In genomic region chrX:49073563-49073962, GRCm38 (mm10) we compare ENCODE assay signal across 21 mouse cellular contexts.
DNase-seq lines count a peak whose midpoint lies in the region; ATAC-seq and TF ChIP-seq lines count a peak whose summit lies in the region.
"Had no signal": no experiment of that assay in that cellular context is flagged by ENCODE, and none has a peak within 500 bp of the region (broad histone marks: within the 10 kb centered on the region; RNA-seq: fewer than 3 reads in every experiment).

No protein-coding gene starts in this region.

- no peak overlapping the region for H3K9ac ChIP-seq in embryonic facial prominence, embryonic 14.5 days (ENCODE audit: low read depth, low read length)
- no peak overlapping the region for H3K9ac ChIP-seq in liver, adult 2 months (ENCODE audit: low read depth, low read length)
- no peak overlapping the region for H3K9ac ChIP-seq in liver, embryonic 11.5 days (ENCODE audit: low read depth, low read length)
- no peak overlapping the region for H3K9ac ChIP-seq in MEL (ENCODE audit: control insufficient read depth, low read depth, low read length, poor library complexity, severe bottlenecking)
- no peak overlapping the region for H3K9ac ChIP-seq in stomach, postnatal 0 days (ENCODE audit: low read length)
- H3K9ac ChIP-seq: hindbrain, embryonic 14.5 days; limb, embryonic 13.5 days; liver, postnatal 0 days; neural tube, embryonic 12.5 days had no signal

- TF ChIP-seq POLR2A in liver, adult 2 months (IDR thresholded peaks at IDR 0.05; ENCODE audit: extremely low read depth, insufficient read depth, low read length), result no peak
- no peak for TF ChIP-seq POLR2A in MEL (IDR thresholded peaks at IDR 0.05; ENCODE audit: control insufficient read depth in 1 of 2, insufficient read depth in 1 of 2, low read depth in 1 of 2, low read length in 2 of 2, poor library complexity in 1 of 2)
- TF ChIP-seq POLR2A in embryonic fibroblast, embryonic 13.5 days (IDR thresholded peaks at IDR 0.05; ENCODE audit: low read depth, low read length), result no peak

- H3K27ac ChIP-seq in embryonic facial prominence, embryonic 14.5 days (replicated peaks; ENCODE audit: low read depth, low read length), result no peak overlapping the region
- H3K27ac ChIP-seq in embryonic facial prominence, embryonic 10.5 days (replicated peaks), result no peak overlapping the region
- no peak overlapping the region for H3K27ac ChIP-seq in liver, adult 2 months (replicated peaks; ENCODE audit: insufficient read depth, low read depth, low read length)
- no peak overlapping the region for H3K27ac ChIP-seq in liver, embryonic 11.5 days (ENCODE audit: low read depth, low read length)
- H3K27ac ChIP-seq in MEL (ENCODE audit: control insufficient read depth, low read depth, low read length), result no peak overlapping the region
- H3K27ac ChIP-seq in embryonic fibroblast, embryonic 13.5 days (ENCODE audit: insufficient read depth, low read length), result peak overlapping the region; percentile 11; the same call in 1 of the 2 replicates
- no peak overlapping the region for H3K27ac ChIP-seq in stomach, postnatal 0 days (replicated peaks)
- H3K27ac ChIP-seq: hindbrain, embryonic 14.5 days; kidney, postnatal 0 days; limb, embryonic 13.5 days; neural tube, embryonic 12.5 days had no signal

- no peak for TF ChIP-seq RAD21 in MEL (IDR thresholded peaks at IDR 0.05; ENCODE audit: low read depth, low read length)

- no peak overlapping the region for H3K4me2 ChIP-seq in embryonic facial prominence, embryonic 14.5 days (ENCODE audit: low read depth, low read length)
- no peak overlapping the region for H3K4me2 ChIP-seq in liver, embryonic 11.5 days
- H3K4me2 ChIP-seq in stomach, postnatal 0 days (replicated peaks; ENCODE audit: low read depth), result no peak overlapping the region
- H3K4me2 ChIP-seq: heart, embryonic 11.5 days; hindbrain, embryonic 14.5 days; limb, embryonic 13.5 days; neural tube, embryonic 12.5 days had no signal

- TF ChIP-seq EP300 in MEL (IDR thresholded peaks at IDR 0.05; ENCODE audit: low read depth in 1 of 2, low read length in 2 of 2), result no peak
- no peak for TF ChIP-seq EP300 in stomach, postnatal 0 days (optimal IDR thresholded peaks at IDR 0.05)

- H3K79me2 ChIP-seq in liver, adult 2 months (ENCODE audit: control insufficient read depth, insufficient read depth, low read length), result no peaks in the 10 kb centered on the region
- no peaks in the 10 kb centered on the region for H3K79me2 ChIP-seq in MEL (ENCODE audit: control insufficient read depth, insufficient read depth, low read length, poor library complexity)

- H3K4me1 ChIP-seq in embryonic facial prominence, embryonic 14.5 days (ENCODE audit: control insufficient read depth, insufficient read depth, low read length), result no peaks in the 10 kb centered on the region
- H3K4me1 ChIP-seq in embryonic facial prominence, embryonic 10.5 days, result no peaks in the 10 kb centered on the region
- H3K4me1 ChIP-seq in liver, adult 2 months (ENCODE audit: control insufficient read depth, insufficient read depth, low read length), result peaks cover 5% of the 10 kb centered on the region
- H3K4me1 ChIP-seq in liver, embryonic 11.5 days (replicated peaks; ENCODE audit: control insufficient read depth, insufficient read depth, low read length), result no peaks in the 10 kb centered on the region
- no peaks in the 10 kb centered on the region; a peak in 2 of 4 replicates for H3K4me1 ChIP-seq in MEL (ENCODE audit: control insufficient read depth in 1 of 2, insufficient read depth in 2 of 2, low read length in 2 of 2)
- no peaks in the 10 kb centered on the region for H3K4me1 ChIP-seq in embryonic fibroblast, embryonic 13.5 days (ENCODE audit: control insufficient read depth, insufficient read depth, low read length)
- H3K4me1 ChIP-seq in stomach, postnatal 0 days (replicated peaks; ENCODE audit: control insufficient read depth, insufficient read depth), result no peaks in the 10 kb centered on the region
- H3K4me1 ChIP-seq: limb, embryonic 13.5 days; neural tube, embryonic 12.5 days had no signal

- WGBS in embryonic facial prominence, embryonic 14.5 days, result 65% methylated on average over 3 of the region's 3 CpGs
- WGBS in embryonic facial prominence, embryonic 10.5 days, result 83% methylated on average over 3 of the region's 3 CpGs
- 28% methylated on average over 3 of the region's 3 CpGs for WGBS in liver, adult 2 months
- 70% methylated on average over 3 of the region's 3 CpGs for whole genome bisulfite sequencing in liver, embryonic 11.5 days
- WGBS in stomach, postnatal 0 days, result 35% methylated on average over 3 of the region's 3 CpGs

- no peaks in the 10 kb centered on the region for H3K9me3 ChIP-seq in embryonic facial prominence, embryonic 14.5 days (ENCODE audit: control insufficient read depth, low read length)
- H3K9me3 ChIP-seq in embryonic facial prominence, embryonic 10.5 days, result no peaks in the 10 kb centered on the region
- H3K9me3 ChIP-seq in liver, embryonic 11.5 days (ENCODE audit: control insufficient read depth, low read length), result no peaks in the 10 kb centered on the region
- no peaks in the 10 kb centered on the region for H3K9me3 ChIP-seq in MEL (replicated peaks; ENCODE audit: insufficient read depth, low read length)
- H3K9me3 ChIP-seq in stomach, postnatal 0 days (ENCODE audit: control insufficient read depth, low read length), result no peaks in the 10 kb centered on the region
- H3K9me3 ChIP-seq: limb, embryonic 13.5 days; megakaryocyte, embryonic 14.5 days; neural tube, embryonic 12.5 days had no signal

- no peak overlapping the region for H3K4me3 ChIP-seq in embryonic facial prominence, embryonic 14.5 days (ENCODE audit: low read depth, low read length)
- H3K4me3 ChIP-seq in embryonic facial prominence, embryonic 10.5 days, result no peak overlapping the region
- H3K4me3 ChIP-seq in liver, adult 2 months (ENCODE audit: insufficient read depth, low read depth, low read length), result no peak overlapping the region
- H3K4me3 ChIP-seq in liver, embryonic 11.5 days (ENCODE audit: low read depth, low read length), result no peak overlapping the region
- H3K4me3 ChIP-seq in MEL (ENCODE audit: control insufficient read depth in 1 of 2, insufficient read depth in 1 of 2, low read depth in 2 of 2, low read length in 2 of 2), result no peak overlapping the region
- no peak overlapping the region for H3K4me3 ChIP-seq in embryonic fibroblast, embryonic 13.5 days (ENCODE audit: insufficient read depth, low read length)
- no peak overlapping the region for H3K4me3 ChIP-seq in stomach, postnatal 0 days (ENCODE audit: low read depth, low read length)
- H3K4me3 ChIP-seq: limb, embryonic 13.5 days; megakaryocyte, embryonic 14.5 days; neural tube, embryonic 12.5 days had no signal

- 0 out of 2 replicates have a peak, but pooled peaks have one; percentile 65 for ATAC-seq in embryonic facial prominence, embryonic 14.5 days (ENCODE audit: low read depth)
- ATAC-seq in liver, embryonic 11.5 days (replicated peaks; ENCODE audit: low FRiP score), result no peak
- no peak for ATAC-seq in stomach, postnatal 0 days (ENCODE audit: low FRiP score, low TSS enrichment)
- ATAC-seq: intestine, embryonic 16.5 days had no signal

- no peaks in the 10 kb centered on the region for H3K36me3 ChIP-seq in embryonic facial prominence, embryonic 14.5 days (ENCODE audit: control insufficient read depth, insufficient read depth, low read length)
- H3K36me3 ChIP-seq in embryonic facial prominence, embryonic 10.5 days (replicated peaks), result no peaks in the 10 kb centered on the region
- no peaks in the 10 kb centered on the region for H3K36me3 ChIP-seq in liver, adult 2 months (ENCODE audit: control insufficient read depth, insufficient read depth, low read length)
- H3K36me3 ChIP-seq in liver, embryonic 11.5 days (ENCODE audit: control insufficient read depth, insufficient read depth, low read length), result no peaks in the 10 kb centered on the region
- H3K36me3 ChIP-seq in MEL (ENCODE audit: control insufficient read depth in 1 of 2, insufficient read depth in 2 of 2, low read length in 2 of 2), result no peaks in the 10 kb centered on the region
- H3K36me3 ChIP-seq in stomach, postnatal 0 days (ENCODE audit: control insufficient read depth, insufficient read depth, low read length), result no peaks in the 10 kb centered on the region
- H3K36me3 ChIP-seq: limb, embryonic 13.5 days; neural tube, embryonic 12.5 days had no signal

- no peak for TF ChIP-seq CTCF in liver, adult 2 months (IDR thresholded peaks at IDR 0.05; ENCODE audit: low read depth, low read length)
- no peak for TF ChIP-seq CTCF in MEL (IDR thresholded peaks at IDR 0.05 in 2 of 3, conservative IDR thresholded peaks at IDR 0.05 in 1 of 3; ENCODE audit: control insufficient read depth in 1 of 3, insufficient read depth in 1 of 3, low read depth in 2 of 3, low read length in 3 of 3, poor library complexity in 1 of 3, severe bottlenecking in 1 of 3)
- TF ChIP-seq CTCF in embryonic fibroblast, embryonic 13.5 days (IDR thresholded peaks at IDR 0.05; ENCODE audit: borderline replicate concordance, insufficient read depth, low read length), result no peak
- TF ChIP-seq CTCF in stomach, postnatal 0 days (IDR thresholded peaks at IDR 0.05; ENCODE audit: low read depth), result no peak

- peak; percentile 72 for DNase-seq in embryonic facial prominence, embryonic 14.5 days (ENCODE audit: low spot score)
- DNase-seq in embryonic facial prominence, embryonic 10.5 days (ENCODE audit: low spot score), result no peak
- peak; percentile 12 for DNase-seq in liver, adult 2 months (ENCODE audit: extremely low read depth, low read depth, low spot score)
- no peak for DNase-seq in liver, embryonic 11.5 days (ENCODE audit: low spot score)
- peak; percentile 4 for DNase-seq in MEL (ENCODE audit: low read depth, low spot score)
- no peak for DNase-seq in stomach, postnatal 0 days (ENCODE audit: low spot score)
- DNase-seq in left cerebral cortex, adult 11 months (ENCODE audit: low spot score), result no peak
- DNase-seq: cerebellum, postnatal 25 days; heart, postnatal 14 days; layer of hippocampus, adult 9-11 months; liver, postnatal 0 days; right cerebral cortex, postnatal 14 days had no signal

- H3K27me3 ChIP-seq in embryonic facial prominence, embryonic 14.5 days (replicated peaks; ENCODE audit: control insufficient read depth, insufficient read depth, low read length), result no peaks in the 10 kb centered on the region
- 0 out of 2 replicates have a peak, but pooled peaks cover 4% of the 10 kb centered on the region for H3K27me3 ChIP-seq in embryonic facial prominence, embryonic 10.5 days (replicated peaks; ENCODE audit: low read depth, poor library complexity, severe bottlenecking)
- no peaks in the 10 kb centered on the region for H3K27me3 ChIP-seq in liver, adult 2 months (ENCODE audit: control insufficient read depth, insufficient read depth, low read length)
- no peaks in the 10 kb centered on the region for H3K27me3 ChIP-seq in liver, embryonic 11.5 days (replicated peaks; ENCODE audit: control insufficient read depth, insufficient read depth, low read length)
- no peaks in the 10 kb centered on the region for H3K27me3 ChIP-seq in MEL (ENCODE audit: control insufficient read depth in 1 of 2, insufficient read depth in 2 of 2, low read length in 2 of 2)
- H3K27me3 ChIP-seq in stomach, postnatal 0 days (ENCODE audit: control insufficient read depth, insufficient read depth, low read length), result no peaks in the 10 kb centered on the region
- H3K27me3 ChIP-seq: CH12.LX; limb, embryonic 13.5 days; neural tube, embryonic 12.5 days had no signal

TF ChIP-seq in MEL, 35 proteins besides CTCF, POLR2A, EP300 and RAD21 (continues in another document):
- TF ChIP-seq CHD1 (IDR thresholded peaks at IDR 0.05; ENCODE audit: low read depth, low read length), result no peak
- TF ChIP-seq SIN3A (IDR thresholded peaks at IDR 0.05; ENCODE audit: low read length), result no peak

Comparison
In these comparisons a context has a peak if more than half of its experiments do, and no peak if none do; other contexts are left out.
1. DNase-seq: peak in embryonic facial prominence, embryonic 14.5 days (single experiment), liver, adult 2 months (single experiment) and MEL (single experiment); none in embryonic facial prominence, embryonic 10.5 days (single experiment), liver, embryonic 11.5 days (single experiment), stomach, postnatal 0 days (single experiment) and left cerebral cortex, adult 11 months (single experiment).